Mouse (Mus musculus): ENCODE data around the gene Slc25a33. TPM values are rescaled to one million over a fixed set of nuclear protein-coding genes. Genes with fewer than 3 reads are reported as not detected.

The Slc25a33 gene
- polyA plus RNA-seq, 1 experiment from 2014 or later = 53.2 TPM

DNA sequence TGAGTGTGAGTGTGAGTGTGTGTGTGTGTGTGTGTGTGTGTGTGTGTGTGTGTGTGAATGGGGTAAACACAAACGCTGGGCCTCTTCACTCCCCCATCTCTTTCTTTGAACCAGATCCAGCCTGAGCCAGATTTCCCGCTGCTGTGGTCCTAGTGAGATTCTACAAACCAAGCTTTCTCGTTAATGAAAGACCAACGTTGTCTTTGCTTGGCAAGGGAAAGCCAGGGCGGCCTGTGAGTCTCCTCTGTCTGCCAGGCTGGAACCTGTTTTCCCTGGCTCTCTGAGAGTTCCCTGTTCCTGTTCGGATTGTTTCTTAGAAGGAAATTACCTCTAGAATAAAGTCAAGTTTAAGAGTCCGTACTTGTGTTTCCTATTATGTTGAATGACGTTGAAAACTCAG is 8.9 kb upstream of the Slc25a33 start:
- no peak overlapping the region for H3K4me2 ChIP-seq (ENCODE audit: low read depth, low read length)
- no peaks in the 10 kb centered on the region for H3K27me3 ChIP-seq (ENCODE audit: insufficient read depth, low read length)
- H3K27ac ChIP-seq (ENCODE audit: low read depth) = no peak overlapping the region
- no peak for ATAC-seq
- DNase-seq = no peak
- no peaks in the 10 kb centered on the region for H3K9me3 ChIP-seq (ENCODE audit: low read length)
- no peak overlapping the region for H3K9ac ChIP-seq (replicated peaks)
- TF ChIP-seq EP300 (IDR thresholded peaks at IDR 0.05; ENCODE audit: low read depth) = no peak
- no peak for TF ChIP-seq CTCF (IDR thresholded peaks at IDR 0.05; ENCODE audit: low read depth)
- no peaks in the 10 kb centered on the region for H3K36me3 ChIP-seq (replicated peaks; ENCODE audit: insufficient read depth, low read length)
- H3K4me1 ChIP-seq (ENCODE audit: insufficient read depth) = peaks cover 20% of the 10 kb centered on the region
- no peak overlapping the region for H3K4me3 ChIP-seq (ENCODE audit: low read depth, low read length)
- WGBS (ENCODE audit: insufficient replicate concordance) = 65% methylated on average over 8 of the region's 8 CpGs

- H3K4me2 ChIP-seq (ENCODE audit: low read depth, low read length) = peak overlapping the region; percentile 53
- peak overlapping the region; percentile 39; the same call in 1 of the 2 replicates for H3K9ac ChIP-seq (replicated peaks)
- WGBS (ENCODE audit: insufficient replicate concordance) = 20% methylated on average over 13 of the region's 13 CpGs
- H3K36me3 ChIP-seq (replicated peaks; ENCODE audit: insufficient read depth, low read length) = no peaks in the 10 kb centered on the region
- DNase-seq = peak; percentile 55
- peak overlapping the region; percentile 84 for H3K27ac ChIP-seq (ENCODE audit: low read depth)
- no peaks in the 10 kb centered on the region for H3K27me3 ChIP-seq (ENCODE audit: insufficient read depth, low read length)
- peak; percentile 38 for ATAC-seq
- H3K4me3 ChIP-seq (ENCODE audit: low read depth, low read length) = no peak overlapping the region
- peaks cover 23% of the 10 kb centered on the region for H3K4me1 ChIP-seq (ENCODE audit: insufficient read depth)
- H3K9me3 ChIP-seq (ENCODE audit: low read length) = no peaks in the 10 kb centered on the region
- peak; percentile 91 for TF ChIP-seq EP300 (IDR thresholded peaks at IDR 0.05; ENCODE audit: low read depth)
- no peak for TF ChIP-seq CTCF (IDR thresholded peaks at IDR 0.05; ENCODE audit: low read depth)
Measured at GRCm38 (mm10) chr4:149780565-149781356, 6.7 kb upstream of the Slc25a33 start.

DNA sequence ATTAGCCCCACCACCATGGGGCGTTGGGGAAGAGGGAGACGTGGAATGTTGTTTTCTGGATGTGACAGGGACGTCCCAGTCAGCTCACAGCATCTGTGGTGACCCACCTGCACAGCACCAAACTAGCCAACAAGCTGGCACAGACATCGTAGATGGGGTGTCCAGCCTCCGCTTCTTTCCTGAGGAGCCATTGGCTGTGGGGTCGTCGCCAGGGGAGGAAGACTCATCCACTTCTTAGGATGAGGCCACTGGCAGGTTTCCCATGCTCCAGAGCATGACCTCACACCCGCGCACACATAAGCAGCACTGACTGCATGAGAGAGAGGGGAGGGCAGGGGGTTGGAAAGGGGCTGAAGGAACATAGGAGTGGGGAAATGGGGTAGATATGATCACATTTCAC is 5.9 kb upstream of the Slc25a33 start:
- DNase-seq = peak; percentile 16
- no peak overlapping the region for H3K4me3 ChIP-seq (ENCODE audit: low read depth, low read length)
- H3K9me3 ChIP-seq (ENCODE audit: low read length) = no peaks in the 10 kb centered on the region
- no peaks in the 10 kb centered on the region for H3K36me3 ChIP-seq (replicated peaks; ENCODE audit: insufficient read depth, low read length)
- peaks cover 23% of the 10 kb centered on the region for H3K4me1 ChIP-seq (ENCODE audit: insufficient read depth)
- H3K4me2 ChIP-seq (ENCODE audit: low read depth, low read length) = peak overlapping the region; percentile 53
- H3K27me3 ChIP-seq (ENCODE audit: insufficient read depth, low read length) = no peaks in the 10 kb centered on the region
- H3K27ac ChIP-seq (ENCODE audit: low read depth) = peak overlapping the region; percentile 84
- 70% methylated on average over 9 of the region's 9 CpGs for WGBS (ENCODE audit: insufficient replicate concordance)
- no peak for TF ChIP-seq CTCF (IDR thresholded peaks at IDR 0.05; ENCODE audit: low read depth)
- no peak for TF ChIP-seq EP300 (IDR thresholded peaks at IDR 0.05; ENCODE audit: low read depth)
- H3K9ac ChIP-seq (replicated peaks) = no peak overlapping the region; the same call in 1 of the 2 replicates
- no peak for ATAC-seq

- Histone ChIP-seq H3K9ac (replicated peaks) (peak overlapping the region; percentile 62), H3K4me3 (ENCODE audit: low read depth, low read length) (peak overlapping the region; percentile 7; the same call in 1 of the 2 replicates), H3K4me2 (ENCODE audit: low read depth, low read length) (peak overlapping the region; percentile 54), H3K36me3 (replicated peaks; ENCODE audit: insufficient read depth, low read length) (no peaks in the 10 kb centered on the region), H3K9me3 (ENCODE audit: low read length) (no peaks in the 10 kb centered on the region), H3K27me3 (ENCODE audit: insufficient read depth, low read length) (no peaks in the 10 kb centered on the region), H3K4me1 (ENCODE audit: insufficient read depth) (peaks cover 27% of the 10 kb centered on the region), H3K27ac (ENCODE audit: low read depth) (peak overlapping the region; percentile 95)
- no peak for TF ChIP-seq EP300 (IDR thresholded peaks at IDR 0.05; ENCODE audit: low read depth)
- no peak for TF ChIP-seq CTCF (IDR thresholded peaks at IDR 0.05; ENCODE audit: low read depth)
- DNase-seq (no peak), ATAC-seq (peak; percentile 32)
- WGBS (ENCODE audit: insufficient replicate concordance) = 63% methylated on average over 9 of the region's 9 CpGs
Measured at GRCm38 (mm10) chr4:149777126-149777525, 3.0 kb upstream of the Slc25a33 start.

DNA sequence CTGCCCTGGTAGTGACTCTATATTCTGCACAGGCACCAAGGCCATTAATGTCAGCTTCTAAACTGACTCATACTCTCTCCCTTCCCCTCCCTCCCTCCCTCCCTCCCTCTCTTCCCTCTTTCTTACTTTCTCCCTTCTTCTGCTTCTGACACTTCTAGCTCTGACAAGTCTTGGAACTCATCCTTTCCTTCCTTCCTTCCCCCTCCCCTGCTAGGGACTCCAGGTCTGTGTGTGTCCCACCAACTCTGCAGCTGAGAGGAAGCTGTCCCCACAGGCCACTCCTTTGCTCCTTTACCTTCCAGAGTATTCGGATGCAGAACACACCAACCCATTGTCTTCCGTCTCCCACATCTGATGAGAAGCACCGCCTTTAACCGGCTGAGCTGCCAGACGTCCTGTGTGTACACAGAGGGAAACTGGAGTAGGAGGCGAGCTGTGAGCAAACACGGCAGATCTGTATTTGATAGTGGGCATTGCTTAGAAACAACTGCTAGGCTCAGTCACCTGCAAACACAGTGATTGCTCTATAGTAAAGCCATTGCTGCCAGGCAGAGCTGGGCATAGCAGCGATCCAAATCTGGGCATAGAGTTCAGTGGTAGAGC is 1.8 kb upstream of the Slc25a33 start:
- peak; percentile 7; the same call in 1 of the 2 replicates for ATAC-seq
- TF ChIP-seq EP300 (IDR thresholded peaks at IDR 0.05; ENCODE audit: low read depth) (no peak), CTCF (IDR thresholded peaks at IDR 0.05; ENCODE audit: low read depth) (no peak)
- H3K4me3 ChIP-seq (ENCODE audit: low read depth, low read length) = peak overlapping the region; percentile 18; the same call in 1 of the 2 replicates
- no peak for DNase-seq
- peak overlapping the region; percentile 62; the same call in 1 of the 2 replicates for H3K9ac ChIP-seq (replicated peaks)
- no peaks in the 10 kb centered on the region for H3K9me3 ChIP-seq (ENCODE audit: low read length)
- no peaks in the 10 kb centered on the region for H3K36me3 ChIP-seq (replicated peaks; ENCODE audit: insufficient read depth, low read length)
- peaks cover 27% of the 10 kb centered on the region for H3K4me1 ChIP-seq (ENCODE audit: insufficient read depth)
- no peaks in the 10 kb centered on the region for H3K27me3 ChIP-seq (ENCODE audit: insufficient read depth, low read length)
- peak overlapping the region; percentile 54 for H3K4me2 ChIP-seq (ENCODE audit: low read depth, low read length)
- WGBS (ENCODE audit: insufficient replicate concordance) = 14% methylated on average over 8 of the region's 8 CpGs
- peak overlapping the region; percentile 95 for H3K27ac ChIP-seq (ENCODE audit: low read depth)

DNA sequence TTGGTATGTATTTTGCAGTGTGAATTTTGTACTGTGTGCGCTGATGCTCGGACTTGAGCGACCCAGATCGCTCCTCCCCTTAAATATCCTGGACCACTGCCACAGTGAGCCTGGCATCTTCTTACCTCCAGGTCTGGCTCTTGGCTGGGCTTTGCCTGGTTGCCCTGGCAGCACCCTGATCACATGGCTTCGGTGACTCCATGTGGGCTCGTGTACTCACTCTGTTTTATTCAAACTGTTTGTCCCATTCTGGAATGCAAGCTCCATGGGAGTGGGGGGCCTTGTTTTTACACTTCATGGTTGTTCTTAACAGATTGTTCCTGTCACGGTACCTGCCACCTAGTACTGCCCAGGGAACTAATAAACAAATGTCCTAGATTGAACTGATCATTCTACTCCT is 1.3 kb upstream of the Slc25a33 start:
- peak; percentile 33 for ATAC-seq
- Histone ChIP-seq H3K27ac (ENCODE audit: low read depth) (peak overlapping the region; percentile 95), H3K9ac (replicated peaks) (no peak overlapping the region), H3K4me1 (ENCODE audit: insufficient read depth) (peaks cover 24% of the 10 kb centered on the region), H3K27me3 (ENCODE audit: insufficient read depth, low read length) (no peaks in the 10 kb centered on the region), H3K36me3 (replicated peaks; ENCODE audit: insufficient read depth, low read length) (no peaks in the 10 kb centered on the region), H3K4me3 (ENCODE audit: low read depth, low read length) (no peak overlapping the region), H3K4me2 (ENCODE audit: low read depth, low read length) (0 out of 2 replicates have a peak overlapping the region, but pooled peaks have one; percentile 54), H3K9me3 (ENCODE audit: low read length) (no peaks in the 10 kb centered on the region)
- DNase-seq = no peak
- no peak; the same call in 1 of the 2 replicates for TF ChIP-seq EP300 (IDR thresholded peaks at IDR 0.05; ENCODE audit: low read depth)
- TF ChIP-seq CTCF (IDR thresholded peaks at IDR 0.05; ENCODE audit: low read depth) = no peak
- 64% methylated on average over 7 of the region's 7 CpGs for WGBS (ENCODE audit: insufficient replicate concordance)
